Mouse (Mus musculus) cerebellum, postnatal 10 days (tissue): ENCODE data around the gene Rai14.

Source experiments
- DNase-seq, 2 experiments: peaks; one replicate each; pipeline ENCODE4 v3.0.0; 2021; ENCODE audit warnings: mixed read lengths in 2 of 2

Gene Rai14

DNA sequence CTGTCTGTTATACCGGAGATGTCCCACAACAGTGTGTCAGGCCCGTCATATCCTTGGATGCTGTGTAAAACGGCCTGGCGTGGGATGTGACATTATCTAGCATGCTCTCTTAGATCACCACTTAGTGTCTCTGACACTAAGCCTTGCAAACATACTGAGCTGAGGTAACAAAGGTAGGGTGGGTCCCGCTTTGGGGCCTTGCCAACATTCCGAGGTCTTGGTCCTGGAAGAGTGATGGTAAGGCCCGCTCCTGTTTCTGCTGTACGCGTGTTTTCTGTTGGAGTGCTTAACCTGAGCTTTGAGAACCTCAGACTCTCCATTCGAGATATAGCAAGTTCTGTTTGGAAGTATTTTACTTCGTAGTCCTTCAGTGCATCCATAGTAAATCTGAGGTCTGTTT lies 5.8 kb upstream of the Rai14 start:
- DNase-seq, result no peak

DNA sequence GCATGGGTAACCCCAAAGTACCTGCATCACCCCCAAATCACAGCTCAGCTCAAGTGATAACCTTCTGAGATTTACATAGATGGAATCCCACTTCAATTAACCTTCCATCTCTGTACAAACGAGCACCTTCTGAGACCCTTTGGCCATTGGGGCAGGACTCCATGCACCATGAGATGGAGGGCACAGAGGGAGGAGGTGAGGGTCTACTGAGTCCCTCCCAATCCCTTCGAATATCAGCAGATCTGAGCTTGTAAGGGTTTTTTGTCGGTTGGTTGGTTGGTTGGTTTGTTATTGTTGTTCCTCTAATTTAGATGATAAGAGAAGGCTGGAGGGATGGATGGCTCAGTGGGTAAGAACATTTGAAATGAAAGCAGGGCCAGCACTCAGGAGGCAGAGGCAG lies 5.1 kb upstream of the Rai14 start:
- DNase-seq, result no peak

DNA sequence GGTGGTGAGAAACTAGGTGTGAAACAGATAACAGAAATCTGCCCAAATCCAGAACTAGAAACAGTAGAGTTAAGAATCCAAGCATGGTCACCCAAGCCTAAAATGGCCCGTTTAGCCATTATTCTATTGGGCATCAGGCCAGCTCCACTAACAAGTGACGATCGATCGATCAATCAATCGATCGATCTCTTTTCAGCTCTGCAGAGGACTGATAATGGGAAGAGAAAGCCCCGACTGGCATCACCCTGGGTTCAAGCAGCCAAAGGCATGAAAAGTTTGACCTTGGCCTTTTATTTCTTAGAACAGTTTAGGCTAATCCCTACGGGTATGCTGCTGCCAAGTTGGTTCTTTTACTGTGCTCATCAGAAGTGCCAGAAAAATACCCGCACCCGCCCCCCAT lies 4.3 kb upstream of the Rai14 start:
- no peak for DNase-seq

DNA sequence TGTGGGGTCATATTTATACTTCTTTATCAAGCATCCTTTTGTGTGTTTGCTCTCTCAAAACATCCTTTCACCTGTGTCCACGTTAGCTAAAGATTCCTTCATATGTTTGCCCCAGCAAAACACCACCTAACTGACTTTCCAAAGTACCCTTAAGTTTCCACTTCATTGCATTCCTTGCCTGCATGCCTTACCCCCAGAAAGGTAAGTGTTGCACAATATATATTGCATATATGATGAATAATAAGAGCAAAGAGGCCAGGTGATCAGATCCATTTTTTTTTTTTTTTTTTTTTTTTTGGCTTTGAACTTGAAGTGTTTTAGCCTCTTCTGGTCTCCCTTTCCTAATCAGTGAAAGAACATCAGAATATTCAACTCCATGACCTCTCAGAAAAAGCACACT lies 2.9 kb upstream of the Rai14 start:
- no peak for DNase-seq

DNA sequence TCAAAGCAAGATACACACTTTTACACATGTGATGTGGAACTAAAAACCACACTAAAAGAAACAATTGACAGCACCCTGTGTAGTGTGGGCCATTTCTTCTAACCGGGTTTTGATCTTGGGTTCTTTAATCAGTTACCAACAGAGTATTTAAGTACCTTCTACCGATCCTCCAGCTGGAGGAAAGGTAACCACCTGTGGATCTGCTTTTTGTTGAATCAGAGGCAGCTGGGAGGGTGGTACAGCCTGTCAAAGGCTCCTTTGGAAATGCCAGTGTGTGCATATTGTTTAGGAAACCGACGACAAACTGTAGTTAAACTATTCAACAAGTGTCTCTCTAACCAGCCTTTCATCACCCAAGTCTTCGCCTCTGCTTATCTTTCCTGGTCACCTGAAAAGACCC lies 1.5 kb upstream of the Rai14 start:
- DNase-seq, result no peak

DNA sequence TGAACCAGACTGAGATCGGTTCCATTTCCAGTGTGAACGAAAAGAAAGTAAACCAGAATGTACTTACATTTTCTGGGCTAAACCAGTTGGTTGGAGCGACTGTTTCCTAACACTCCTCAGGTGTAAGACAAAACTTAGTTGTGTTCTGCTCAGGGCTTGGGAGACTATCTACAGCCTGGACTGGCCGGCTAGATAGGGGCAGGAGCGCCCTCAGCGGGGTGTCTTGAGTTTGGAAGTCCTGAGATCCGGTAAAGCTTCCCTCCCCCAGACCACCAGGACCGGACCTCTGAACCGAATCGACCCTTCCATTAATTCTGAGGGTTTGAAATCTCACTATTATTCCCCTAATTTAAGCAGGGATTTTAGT lies 698 bp upstream of the Rai14 start:
- DNase-seq, result peak; percentile 19 to 28

GRCm38 (mm10) chr15:10713626-10714316 lies 653 bp downstream of the Rai14 start:
- DNase-seq, result peak; percentile 34 to 47

- DNase-seq, result peak in 1 of 2 experiments; percentile 15
Measured at GRCm38 (mm10) chr15:10713181-10713625, 1.2 kb downstream of the Rai14 start.

DNA sequence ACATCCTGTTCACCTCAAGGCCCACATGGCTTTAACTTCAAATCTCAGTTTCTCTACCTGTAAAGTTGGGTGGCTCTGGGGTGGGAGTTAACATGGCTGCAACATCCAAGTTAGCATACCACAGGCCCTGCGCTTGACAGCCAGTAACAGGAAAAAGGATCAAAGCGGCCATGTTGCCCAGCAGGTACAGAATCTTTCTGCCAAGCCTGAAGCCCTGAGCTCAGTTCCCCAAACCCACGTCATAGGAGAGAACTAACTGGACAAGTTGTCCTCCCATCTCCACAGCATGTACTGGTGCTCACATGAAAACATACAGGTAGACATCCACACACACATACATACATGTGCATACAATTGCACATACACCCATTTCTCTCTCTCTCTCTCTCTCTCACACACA lies 2.1 kb downstream of the Rai14 start:
- no peak for DNase-seq

- no peak for DNase-seq
Measured at GRCm38 (mm10) chr15:10711231-10711630, 3.2 kb downstream of the Rai14 start.

- no peak for DNase-seq
Measured at GRCm38 (mm10) chr15:10708591-10709272, 5.7 kb downstream of the Rai14 start.

- DNase-seq, result no peak
Measured at GRCm38 (mm10) chr15:10707109-10707508, 7.3 kb downstream of the Rai14 start.

- no peak for DNase-seq
Measured at GRCm38 (mm10) chr15:10706414-10706813, 8.0 kb downstream of the Rai14 start.

- DNase-seq, result no peak
Measured at GRCm38 (mm10) chr15:10705752-10706151, 8.7 kb downstream of the Rai14 start.

- DNase-seq, result peak in 1 of 2 experiments; percentile 20
Measured at GRCm38 (mm10) chr15:10704328-10704727, 10.1 kb downstream of the Rai14 start.

- DNase-seq, result no peak
Measured at GRCm38 (mm10) chr15:10701571-10701970, 12.9 kb downstream of the Rai14 start.

DNA sequence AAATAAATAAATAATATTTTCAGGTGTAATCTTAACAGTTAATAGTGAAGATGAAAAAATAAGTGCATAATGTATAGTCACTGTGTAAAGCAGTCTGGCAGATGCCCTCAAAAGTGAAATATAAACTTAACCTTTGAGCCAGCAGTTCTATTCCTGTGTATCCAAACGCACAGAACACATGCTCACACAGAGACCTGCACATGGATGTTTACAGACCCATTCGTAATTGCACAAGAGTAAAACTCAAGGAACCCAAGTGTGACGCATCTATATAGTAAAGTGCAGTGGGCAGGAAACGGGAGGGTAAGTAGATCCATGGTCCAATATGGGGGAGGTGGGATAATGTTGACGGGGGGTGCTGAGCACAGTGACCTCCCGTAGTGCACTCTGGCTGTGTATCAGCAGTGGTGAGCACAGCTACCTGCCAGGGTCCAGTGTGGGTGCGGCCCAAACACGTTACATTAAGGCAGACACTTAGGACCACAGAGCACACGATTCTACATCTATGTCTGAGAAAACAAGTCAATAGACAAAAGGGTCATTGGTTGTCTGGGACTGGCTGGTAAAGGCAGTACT lies 13.4 kb downstream of the Rai14 start:
- DNase-seq, result no peak

DNA sequence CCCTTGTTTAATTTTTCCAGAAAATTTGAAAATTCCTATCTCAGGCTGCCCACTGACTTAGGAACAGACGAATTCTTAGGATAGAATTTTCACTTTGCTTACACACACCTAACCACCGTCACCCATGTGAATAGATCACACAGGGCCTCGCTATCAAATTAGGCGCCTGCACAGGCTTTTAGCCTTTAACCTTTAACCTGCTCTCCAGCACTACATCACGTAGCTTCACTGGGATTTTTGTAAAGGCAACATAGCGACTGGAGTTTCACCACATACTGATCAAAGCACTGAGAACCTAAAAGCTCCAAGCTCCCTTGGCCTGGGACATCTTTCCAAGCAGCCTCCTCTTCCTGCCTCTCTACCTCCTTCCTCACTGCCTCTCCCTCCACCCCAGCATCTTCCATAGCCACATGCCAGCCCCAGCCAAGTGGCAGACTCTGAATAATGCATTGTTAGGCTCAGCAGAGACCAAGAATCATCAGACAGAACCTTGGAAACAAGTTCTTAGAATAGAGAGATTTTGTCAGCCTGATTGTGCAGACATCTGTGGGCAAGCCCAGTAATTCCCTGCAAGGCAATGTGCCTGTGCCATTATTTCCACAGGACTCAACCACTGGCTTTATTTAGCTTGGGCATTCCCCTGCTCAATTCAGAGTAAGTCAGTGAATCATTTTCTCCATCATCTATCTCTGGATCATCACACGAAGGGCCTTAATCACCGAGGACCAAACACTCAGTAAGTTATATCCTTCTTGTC lies 17.8 kb downstream of the Rai14 start:
- DNase-seq, result no peak

- DNase-seq, result no peak
Measured at GRCm38 (mm10) chr15:10692627-10693026, 21.8 kb downstream of the Rai14 start.

DNA sequence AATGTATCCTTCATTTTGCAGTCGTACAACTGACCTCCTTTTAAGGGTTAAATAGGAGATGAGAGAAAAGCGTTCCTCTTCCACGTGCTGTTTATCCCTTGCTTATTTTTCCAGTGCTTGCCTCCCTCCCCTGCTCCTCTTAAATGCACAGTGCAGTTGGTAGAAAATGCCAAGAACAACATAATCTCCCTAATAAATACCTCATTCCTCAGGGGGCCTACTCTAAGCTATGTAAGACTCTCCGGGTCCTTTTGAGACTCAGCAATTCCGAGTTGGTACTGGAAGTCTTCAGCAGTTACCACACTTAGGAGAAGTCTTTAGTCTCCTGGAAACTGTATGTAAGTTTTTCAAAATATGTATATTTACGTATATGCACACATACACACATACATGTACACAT lies 22.9 kb downstream of the Rai14 start:
- no peak for DNase-seq

DNA sequence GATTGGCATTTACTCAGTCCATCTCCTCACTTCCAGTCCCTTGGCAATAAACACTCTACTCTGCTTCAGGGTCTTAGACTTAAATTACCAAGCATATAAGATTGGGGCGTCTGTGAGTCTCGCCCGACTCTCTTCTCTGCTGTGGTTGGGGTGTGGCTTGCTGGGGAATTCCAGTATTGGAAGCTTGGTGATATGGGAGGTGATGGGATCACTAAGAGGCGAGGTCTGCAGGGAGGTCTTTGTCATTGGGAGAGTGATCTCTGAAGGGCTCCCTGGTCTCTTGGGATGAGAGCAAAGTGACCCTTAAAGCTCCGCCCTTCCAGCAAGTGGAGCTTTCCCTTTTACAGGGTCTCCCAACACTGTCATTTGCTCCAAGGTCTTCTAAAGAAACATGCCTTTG lies 23.5 kb downstream of the Rai14 start:
- DNase-seq, result no peak

DNA sequence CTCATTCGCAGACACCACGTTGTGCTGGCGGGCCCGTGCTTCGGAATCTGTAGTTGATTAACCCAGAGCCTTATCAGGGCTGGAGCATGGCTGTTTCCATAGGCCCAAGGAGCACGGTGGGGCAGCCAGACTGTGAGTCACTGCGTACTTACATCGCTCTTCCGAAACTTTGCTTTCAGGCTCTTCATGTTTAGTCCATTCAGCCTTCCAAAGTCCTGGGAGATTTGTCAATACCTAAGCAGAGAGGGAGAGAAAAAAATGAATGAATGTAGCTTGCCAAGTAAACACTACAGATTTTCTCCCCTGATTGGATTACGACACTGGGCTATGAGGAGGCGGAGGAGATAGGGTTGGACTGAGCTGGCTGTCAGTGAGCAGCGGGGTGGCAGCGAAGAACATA lies 24.2 kb downstream of the Rai14 start:
- DNase-seq, result no peak

DNA sequence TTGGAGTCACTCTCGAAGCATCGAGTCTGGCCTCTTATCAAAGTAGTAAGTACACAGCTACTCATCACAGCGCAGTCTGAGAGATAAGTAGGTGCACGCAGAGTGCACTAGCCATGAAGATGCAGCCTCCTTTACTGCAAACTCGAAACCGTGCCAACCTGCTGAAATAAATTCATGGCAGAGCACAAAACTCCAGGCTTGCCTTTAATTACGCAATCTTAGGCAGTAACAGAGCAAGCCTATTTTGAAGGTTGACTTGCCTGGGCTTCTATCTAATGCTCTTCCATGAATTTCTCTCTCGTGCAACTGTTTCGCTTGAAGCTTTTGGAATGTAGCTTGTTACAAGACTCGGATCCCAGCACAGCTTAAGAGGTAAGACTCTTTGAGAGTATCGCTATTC lies 25.1 kb downstream of the Rai14 start:
- DNase-seq, result no peak

DNA sequence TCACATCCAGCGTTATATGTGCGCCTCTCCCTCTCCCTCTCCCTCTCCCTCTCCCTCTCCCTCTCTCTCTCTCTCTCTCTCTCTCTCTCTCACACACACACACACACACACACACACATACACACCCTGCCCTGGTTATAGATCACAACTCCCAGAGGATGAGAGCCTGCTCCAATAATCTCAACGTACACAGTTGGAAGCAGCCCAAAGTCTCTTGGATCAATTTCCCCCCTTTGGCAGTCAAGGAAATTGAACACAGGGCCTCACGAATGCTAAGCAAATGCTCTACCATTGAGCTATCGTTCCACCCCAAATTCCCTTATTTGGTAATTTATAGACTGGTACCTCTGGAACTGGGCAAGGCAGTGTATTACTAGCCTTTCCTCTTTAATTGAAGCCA lies 25.7 kb downstream of the Rai14 start:
- no peak for DNase-seq
